Mouse (Mus musculus) liver, embryonic 14.5 days (tissue): ENCODE measurements around the gene Cdyl2.

Experiments used
- CTCF ChIP-seq: IDR thresholded peaks from 2 replicates; pipeline ENCODE4 v1.5.1; 2016; ENCODE audit warnings: antibody characterized with exemption, low read depth, control low read depth
- EP300 ChIP-seq: IDR thresholded peaks from 2 replicates; pipeline ENCODE4 v1.6.1; 2016; ENCODE audit warnings: antibody characterized with exemption, low read depth

DNA sequence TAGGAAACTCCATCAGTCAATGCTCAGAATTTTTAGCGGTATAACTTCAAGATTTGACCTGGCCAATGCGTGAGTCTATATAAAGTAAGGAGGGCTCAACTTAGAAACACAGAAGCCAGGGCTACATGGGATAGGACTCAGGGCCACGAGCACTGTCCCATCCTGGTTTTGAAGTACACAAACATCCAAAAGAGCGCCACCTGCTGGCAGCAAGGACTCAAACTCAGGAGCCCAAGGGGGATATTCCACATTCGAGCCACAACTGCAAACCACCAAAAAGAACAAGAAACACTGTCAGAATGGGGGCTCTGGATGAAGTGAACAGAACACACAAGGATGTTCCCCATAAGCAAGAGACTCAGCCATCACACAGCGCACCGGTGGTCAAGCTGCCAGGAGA is 63.8 kb downstream of the Cdyl2 start:
- TF ChIP-seq CTCF (peak; percentile 34), EP300 (no peak)
